Mouse (Mus musculus) cerebellum, adult (tissue): ENCODE data around the gene Epha6.

Experiments used
- ATAC-seq: cut with Nextera tagmentation; 2 replicates; pipeline ENCODE4 v1.9.2; 2017; ENCODE audit warnings: mild to moderate bottlenecking, moderate library complexity, mixed read lengths; ENCODE audit not compliant: insufficient number of reproducible peaks, low FRiP score, low TSS enrichment

Epha6 gene

DNA sequence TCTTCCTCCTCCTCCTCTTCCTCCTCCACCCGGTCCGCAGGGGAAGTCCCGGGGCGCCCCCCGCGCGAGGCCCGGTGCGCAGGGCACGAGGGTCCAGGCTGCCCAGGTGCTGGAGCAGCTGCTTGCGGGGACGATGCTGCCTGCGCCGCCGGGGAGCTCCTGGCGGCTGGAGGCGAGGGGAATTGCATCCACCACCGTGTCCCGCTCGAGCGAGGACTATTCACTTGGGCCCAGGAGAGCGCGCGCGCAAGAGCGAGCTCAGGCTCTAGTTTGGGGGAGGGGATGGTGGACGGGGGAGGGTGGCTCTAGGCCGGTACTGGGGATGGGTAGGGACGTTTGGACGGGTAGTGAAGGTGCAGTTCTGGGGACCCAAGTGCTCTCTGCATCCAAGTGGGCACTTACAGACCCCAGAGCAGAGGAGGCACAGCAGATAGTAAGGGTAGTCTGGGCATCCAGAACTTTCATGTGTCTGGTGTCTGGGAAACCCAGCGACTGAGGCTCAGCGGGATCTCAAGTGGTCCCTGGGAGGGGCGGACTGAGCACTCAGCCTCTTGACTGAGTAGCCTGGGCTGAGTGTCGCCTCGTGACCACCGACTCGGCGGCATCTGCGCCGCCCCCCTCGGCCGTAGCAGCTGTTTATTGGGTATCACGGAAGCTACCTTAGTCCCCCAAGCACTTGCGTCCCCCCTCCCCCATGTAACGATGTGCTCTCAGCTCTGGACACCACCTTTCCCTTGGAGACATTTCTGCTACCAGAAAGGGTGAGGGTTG is at the start of gene Epha6:
Gene Epha6, minus strand, starts transcription at position 471 of the 771 bp plus-strand sequence.
- 0 out of 2 replicates have a peak, but pooled peaks have one; percentile 33 for ATAC-seq

DNA sequence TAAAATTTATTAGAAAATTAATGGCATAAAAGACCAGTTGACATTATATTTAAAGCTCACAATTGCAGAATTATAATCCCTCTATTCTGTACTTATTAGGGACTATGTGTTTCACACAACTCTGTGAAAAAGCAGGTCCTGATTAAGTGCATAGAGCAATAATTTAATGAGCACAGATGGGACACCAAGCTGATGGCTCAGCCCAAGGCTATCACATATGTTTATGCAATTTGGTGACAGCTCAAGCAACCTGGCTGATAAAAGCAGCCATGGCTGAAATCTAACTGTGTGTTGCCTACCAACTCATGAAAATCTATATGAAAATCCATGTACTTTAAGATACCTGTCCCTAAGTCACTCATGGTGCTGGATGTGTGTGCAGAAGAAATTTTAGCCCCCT is 46.4 kb upstream of the Epha6 start:
- ATAC-seq: no peak

DNA sequence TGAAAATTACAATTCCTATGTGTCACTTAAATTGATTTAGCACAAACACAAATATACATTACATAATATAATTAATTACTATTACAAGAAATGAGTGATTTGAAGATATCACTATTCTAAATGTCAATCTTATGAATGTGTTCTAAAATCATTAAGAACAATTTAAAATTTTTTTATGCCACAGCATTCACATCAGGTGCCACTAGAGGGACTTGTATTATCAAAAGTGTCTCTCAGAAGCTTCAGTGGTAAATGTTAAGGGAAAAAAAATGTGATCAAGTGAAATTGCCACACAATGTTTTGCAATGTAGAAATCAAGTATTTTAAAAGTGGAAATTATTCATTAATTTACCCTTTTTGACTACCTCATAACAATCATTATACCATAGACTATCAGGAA is 22.8 kb upstream of the Epha6 start:
- no peak for ATAC-seq

DNA sequence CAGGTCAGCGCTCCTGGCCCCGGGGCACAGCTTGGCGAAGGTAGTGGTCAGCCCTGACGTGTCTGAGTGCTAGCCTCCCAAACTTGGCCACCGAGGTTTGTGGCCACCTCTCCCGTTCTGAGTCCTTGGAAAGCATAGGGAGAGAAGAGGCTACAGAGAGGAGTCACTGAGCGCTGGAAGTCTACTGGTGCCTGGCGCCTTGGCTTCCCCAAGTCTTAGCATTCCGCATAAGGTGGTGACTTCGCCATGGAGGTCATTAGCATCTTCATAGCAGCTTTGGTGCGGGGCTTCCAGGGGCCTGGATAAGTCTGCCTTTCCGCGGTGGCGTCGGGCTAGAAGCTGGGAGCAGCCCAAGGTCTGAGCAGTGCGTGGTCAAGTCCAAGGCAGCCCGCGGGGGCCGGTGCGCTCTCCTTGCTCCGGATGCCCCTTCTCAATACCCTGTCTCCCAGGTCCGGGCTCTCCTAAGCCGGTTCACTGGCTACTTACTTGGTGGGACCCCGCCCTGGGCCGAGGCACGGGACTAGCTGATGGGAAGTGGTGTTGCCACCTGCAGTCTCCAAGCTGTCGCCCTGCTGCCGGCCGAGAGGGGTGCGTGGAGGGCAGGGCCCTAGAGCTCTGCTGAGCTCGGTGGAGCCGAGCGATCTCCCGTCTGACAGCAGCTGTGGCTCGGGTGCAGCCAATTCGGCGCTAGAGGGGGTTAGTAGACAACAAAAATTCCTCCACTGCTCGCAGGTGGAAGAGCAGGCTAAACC is 677 bp upstream of the Epha6 start:
- peak; percentile 74 for ATAC-seq

DNA sequence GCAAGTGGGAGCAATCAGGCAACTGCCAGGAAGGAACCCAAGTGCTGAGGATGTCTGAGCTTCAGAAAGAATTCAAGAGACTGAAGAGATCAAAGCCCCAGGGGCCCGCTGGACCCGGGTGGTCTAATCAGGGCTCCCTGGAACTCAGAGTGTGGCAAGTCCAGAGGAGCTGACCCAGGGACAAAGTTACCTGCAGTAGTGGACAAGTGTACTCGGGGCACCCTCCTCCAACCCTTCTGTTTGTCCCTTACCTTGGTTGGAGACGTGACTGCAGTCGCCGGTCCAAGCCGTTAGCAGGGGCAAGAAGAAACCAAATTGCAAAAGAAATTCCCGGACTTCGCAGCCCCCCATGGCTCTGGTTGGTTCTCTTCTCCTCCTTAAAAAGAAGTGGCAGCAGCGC is 718 bp downstream of the Epha6 start:
- no peak for ATAC-seq

DNA sequence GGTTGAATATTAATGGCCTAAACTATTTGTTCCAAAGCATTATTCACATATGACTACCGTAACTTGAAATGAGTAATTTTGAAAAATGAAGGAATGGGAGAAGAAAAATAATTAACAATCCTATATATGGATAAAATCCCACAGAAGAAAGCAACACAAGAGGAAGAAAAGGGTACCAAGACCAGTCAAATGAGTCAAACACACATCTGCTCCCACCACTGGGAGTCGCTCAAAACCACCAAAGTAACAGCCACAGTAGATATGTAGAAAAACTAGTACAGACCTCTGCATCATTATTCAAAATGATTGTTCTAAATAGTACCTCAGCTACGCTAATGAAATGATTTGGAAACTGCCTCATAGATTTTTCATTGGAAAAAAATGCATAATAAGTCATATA is 20.0 kb downstream of the Epha6 start:
- no peak for ATAC-seq

DNA sequence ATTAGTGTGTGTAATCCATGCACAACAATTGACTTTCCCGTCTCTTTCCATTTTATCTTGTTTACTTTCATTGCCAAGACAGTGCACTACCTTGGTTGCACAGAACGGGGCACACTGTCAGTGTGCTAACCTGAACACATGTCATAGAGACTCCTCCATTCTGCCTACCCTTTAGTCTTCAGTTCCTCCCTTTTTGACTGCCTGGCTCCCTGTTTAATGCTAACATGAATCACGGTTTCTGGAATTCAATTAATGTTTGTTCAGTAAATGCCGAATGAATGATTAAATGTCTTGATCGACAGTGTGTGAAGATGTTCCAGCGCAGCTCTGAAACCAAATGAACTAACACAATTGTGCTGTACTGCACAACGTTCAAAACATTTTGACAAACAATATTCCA is 20.6 kb downstream of the Epha6 start:
- no peak for ATAC-seq

DNA sequence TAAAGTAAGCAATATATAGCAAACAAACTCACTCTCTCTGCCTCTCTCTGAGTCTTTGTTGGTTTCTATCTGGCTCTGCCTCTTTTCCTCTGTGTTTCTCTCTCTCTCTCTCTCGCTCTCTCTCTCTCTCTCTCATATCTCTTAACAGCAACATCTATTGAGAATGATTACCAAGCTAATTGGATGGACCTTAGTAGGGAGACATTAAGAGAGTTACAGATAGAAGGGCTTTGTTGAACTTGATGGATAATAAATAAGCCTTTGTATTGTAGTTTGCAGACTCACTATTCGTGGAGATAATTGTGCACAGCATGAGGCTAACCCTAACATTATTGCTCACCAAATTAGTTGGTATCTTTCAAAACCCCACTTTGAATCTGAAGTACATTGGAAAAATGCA is 34.8 kb downstream of the Epha6 start:
- no peak for ATAC-seq

DNA sequence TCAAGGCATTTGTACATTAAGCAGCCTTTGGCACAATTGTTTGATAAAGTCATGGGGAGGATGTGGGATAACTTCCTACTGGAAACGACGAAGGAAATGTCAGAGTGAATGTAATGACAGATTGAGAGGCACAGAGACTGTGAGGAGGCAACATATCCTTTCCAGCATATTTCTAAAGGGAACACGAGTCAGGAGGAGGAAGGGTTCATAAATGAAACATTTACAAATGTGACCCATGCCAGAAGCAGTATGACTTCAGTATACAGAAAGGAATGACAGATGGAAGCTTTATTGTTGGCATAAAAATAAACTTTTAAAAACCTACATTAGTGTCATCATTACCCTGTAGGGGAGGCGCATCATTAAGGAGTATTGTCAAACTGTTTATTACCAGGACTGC is 60.9 kb downstream of the Epha6 start:
- no peak for ATAC-seq

DNA sequence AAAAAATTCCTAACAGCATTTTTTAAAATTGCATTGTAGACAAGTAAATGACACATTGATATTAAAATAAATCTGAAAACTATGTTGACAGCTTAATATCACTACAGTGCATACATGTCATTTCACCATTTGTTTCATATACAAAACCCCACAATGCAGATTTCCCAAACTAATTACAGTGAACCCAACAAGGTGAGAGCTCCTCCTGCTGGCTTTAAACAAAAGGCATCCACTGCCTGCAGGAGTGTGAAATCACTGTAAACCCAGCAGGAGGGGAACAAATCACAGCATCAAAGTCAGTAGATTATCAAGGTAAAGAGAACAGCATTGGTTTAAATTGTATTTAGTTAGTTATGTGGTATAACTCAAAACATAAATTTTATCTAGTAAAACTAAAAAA is 67.1 kb downstream of the Epha6 start:
- ATAC-seq: no peak

DNA sequence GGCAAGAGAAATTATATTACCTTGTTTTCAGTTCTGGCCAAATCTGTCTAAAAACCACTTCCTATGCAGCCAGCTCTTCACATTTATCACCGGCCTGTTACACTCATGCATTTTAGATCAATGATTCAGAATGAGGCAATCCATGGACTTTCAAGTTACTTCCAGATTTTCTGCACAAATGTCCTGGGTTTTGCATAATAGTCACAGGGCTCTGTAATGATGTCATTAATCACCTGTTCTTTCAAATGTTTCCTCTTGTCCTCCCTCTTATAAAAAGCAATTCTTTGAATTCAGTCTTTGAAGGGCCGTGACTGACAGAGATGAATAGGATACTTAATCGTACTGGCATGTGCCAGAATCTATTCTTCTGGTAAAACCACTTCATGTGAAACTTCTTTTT is 95.6 kb downstream of the Epha6 start:
- no peak for ATAC-seq

DNA sequence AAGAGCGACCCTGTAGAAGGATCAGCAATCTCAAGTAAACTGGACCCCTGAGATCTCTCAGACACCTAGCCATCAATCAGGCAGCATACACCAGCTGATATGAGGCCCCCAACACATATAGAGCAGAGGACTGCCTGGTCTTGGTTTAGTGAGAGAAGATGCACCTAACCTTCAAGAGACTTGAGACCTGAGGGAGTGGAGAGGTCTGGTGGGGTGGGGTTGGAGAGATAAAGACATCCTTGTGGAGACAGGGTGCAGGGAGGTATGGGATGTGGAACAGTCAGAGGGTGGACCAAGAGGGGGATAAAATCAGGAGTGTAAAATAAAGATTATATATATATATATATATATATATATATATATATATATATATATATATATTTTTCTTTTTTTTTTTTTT is 105.8 kb downstream of the Epha6 start:
- ATAC-seq: no peak

DNA sequence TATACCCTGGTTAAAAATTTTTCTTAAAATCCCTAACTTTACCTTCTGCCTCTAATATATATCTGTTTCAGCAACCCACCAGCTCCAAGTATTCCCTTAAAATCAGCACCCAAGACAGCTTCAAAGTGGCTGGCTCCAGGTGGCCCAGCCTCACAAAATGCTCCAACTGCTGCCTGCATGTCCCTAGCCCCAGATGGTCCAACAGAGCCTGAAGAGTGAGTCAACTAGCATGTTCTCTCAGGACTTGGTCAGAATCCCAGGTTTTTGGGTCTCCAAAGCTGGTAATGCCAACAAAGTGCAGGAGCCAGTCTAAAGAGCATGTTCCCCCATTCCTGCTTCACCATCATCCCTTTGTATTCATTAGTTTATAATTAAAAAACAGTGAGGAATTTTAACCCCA is 129.6 kb downstream of the Epha6 start:
- no peak for ATAC-seq

DNA sequence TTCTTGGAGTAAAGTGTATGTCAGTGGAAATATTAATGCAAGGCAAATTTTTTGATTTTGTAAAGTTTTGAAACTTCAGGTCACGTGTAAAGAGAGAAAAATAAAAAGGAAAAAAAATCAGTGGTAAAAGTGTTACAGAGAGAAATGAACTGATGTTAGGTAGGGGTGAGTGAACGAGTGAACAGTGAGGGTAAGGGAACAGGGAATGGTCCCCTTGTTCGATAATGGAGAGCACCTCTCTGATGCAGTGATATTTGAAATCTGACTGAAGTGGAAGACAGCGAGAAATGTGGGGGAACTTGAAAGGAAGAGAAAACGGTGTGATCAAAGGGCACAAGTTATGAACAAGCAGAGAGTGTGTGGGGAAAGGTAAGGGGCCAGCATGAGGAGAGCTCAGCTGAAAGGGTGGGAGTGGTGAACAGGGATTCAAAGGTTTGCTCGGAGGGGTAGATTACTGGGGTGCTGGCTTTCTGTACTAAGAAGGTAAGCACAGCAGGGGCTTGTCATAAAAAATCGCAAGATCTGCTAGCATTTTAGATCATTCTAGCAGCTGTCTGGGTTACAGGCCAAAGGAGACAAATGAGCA is 137.0 kb downstream of the Epha6 start:
- no peak for ATAC-seq

DNA sequence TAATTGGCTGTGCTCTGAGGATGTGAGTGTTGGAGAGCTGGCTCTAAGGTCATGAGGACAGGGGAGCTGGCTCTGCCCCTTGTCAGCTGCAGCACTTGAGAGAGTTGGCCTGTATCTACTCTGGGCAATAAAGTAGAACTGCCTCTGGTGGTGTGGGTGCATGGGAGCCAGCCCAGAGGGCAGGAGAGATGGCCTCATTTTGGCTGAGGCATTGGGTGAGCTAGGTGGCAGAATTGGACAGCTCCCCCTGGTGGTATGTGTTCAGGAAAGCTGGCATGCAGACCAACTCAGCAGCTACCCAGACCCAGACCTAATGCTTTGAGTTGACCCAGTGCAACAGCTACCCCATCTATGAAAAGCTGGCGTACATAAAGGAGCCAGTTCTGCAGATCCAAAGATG is 170.0 kb downstream of the Epha6 start:
- no peak for ATAC-seq

DNA sequence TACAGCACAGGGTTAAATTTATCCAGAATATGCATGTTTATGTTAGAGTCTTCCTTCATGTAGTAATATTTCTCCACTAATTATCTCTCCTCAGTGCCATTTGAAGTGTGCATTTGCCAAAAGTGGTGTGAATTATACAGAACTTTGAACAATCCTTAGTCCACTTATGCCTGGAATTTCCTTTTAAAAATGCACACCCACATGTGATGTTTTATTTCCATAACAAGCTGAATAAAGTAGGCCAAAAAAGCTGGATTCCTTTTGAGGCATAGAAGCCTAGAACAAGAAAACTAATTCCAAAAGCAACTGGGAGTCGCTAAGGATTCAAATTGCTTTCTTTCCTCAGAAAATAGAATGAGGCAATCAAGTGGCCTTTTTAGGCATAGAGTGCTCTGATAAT is 171.1 kb downstream of the Epha6 start:
- ATAC-seq: no peak

DNA sequence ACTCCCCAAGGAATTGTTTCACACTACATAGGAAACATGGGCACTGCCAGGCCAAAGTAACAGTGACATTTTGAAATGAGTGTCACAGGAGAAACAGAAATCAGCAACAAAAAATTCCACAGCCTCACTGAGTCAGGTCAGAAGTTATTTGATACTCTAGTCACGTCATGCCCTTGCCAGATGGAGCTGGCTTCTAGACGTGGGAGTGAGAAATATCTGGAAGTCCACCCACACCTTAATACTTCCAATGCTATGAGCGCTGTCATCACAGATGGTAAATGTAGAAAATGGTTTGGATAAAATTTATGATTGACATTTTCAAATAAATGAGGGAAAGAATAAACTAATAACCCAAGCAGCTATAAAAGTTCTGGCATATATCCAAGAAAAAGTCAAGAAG is 210.0 kb downstream of the Epha6 start:
- no peak for ATAC-seq

DNA sequence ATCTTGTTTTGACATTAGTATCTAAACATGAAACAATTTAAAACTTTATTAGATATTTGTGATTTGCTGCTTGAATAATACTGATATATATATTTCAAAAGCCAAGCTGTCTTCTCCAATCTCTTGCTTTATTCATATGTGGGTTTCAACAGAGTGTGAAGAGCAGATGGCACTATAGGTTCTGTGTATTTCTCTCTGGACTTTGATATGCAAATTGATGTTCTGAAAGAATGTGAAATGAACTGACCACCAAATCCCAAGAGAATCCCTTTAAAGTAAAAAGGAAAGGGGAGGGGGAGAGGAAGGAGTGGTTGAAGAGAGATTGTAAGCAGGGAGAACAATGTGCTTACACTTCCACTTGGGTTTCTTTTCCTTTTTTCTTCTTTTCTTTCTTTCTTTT is 212.4 kb downstream of the Epha6 start:
- no peak for ATAC-seq

DNA sequence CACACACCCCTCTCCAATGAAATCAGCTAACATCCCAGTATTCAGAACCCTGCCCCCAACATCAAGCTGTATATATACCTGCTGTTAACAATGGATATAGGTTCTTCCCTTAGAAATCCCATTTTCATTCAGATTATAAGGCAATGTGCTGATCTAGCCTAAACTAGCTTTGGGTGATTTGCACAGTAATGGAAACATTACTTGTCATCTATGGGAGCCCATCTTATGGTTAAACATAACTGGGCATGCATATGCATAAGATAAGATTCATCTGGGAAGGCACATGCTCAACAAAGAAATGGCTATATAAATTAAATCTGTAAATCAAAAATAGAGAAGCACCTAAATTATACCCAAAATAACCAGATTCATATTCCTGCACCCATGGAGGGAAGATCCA is 230.2 kb downstream of the Epha6 start:
- ATAC-seq: no peak

DNA sequence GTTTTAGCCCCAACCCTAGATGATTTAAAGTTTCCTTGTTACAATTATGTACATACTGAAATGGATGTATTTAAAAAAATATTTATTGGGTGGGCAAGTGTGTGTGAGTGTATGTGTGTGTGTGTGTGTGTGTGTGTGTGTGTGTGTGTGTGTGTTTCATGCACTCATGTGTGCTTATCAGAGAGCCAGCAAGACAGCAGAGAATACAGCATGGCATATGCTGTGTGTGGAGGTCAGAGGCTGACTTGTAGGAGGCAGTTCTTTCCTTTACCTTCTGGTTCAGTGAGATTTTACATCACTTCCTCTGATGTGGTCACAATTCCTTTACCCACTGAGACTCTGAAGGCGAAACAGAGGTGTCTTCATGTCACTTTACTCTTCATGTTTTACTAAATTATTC is 321.4 kb downstream of the Epha6 start:
- no peak for ATAC-seq

DNA sequence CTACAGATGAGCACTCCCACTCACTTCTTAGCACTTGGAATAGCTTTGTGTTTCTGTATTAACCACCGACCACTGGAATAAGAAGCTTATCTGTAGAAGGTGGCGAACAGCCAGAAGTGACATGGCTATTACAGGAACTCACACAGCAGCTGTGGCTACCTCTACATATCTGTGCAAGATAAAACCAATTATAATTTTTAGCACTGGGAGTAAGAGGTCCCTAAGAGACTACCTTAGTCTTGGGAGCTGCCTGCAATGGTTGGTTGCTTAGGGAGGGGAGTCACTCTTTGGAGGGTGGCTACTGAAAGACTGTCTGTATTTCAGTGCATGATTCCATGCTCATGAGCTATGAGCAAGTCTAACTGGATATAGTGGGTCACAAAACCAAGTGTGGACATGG is 331.2 kb downstream of the Epha6 start:
- ATAC-seq: no peak
